Mouse (Mus musculus): ENCODE results near the gene Fam186a.

DNA sequence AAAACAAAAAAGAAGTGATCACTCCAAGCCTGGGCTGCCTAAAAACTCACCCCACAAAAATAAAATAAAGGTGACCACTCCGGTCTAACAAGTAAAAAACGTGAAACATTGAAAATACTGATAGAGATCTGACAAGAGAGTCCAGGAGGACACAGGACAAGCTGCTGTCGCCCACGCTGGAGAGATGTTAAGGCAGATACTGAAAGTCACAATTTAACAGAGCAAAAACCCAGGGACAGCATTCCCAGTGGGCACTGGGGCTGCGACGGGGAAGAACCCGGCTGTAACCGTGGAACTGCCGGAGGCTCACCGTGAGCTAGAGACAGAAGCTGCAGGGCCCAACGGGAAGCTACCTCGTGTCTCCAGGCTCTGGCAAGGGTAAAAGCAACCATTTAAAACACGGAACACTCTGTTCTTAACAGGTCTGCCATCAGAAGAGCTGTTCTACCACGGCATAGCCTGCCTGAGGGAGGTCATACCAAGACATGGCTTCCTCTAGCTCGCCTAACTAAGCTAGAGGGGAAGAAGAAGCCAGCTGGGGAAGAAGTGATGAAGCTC lies 47.2 kb downstream of the Fam186a start:
- TF ChIP-seq ZC3H11A (IDR thresholded peaks at IDR 0.05; ENCODE audit: borderline replicate concordance, low read depth, low read length) (no peak), MAFK (IDR thresholded peaks at IDR 0.05; ENCODE audit: insufficient read depth, low read depth, low read length) (no peak), HCFC1 (IDR thresholded peaks at IDR 0.05; ENCODE audit: borderline replicate concordance, insufficient read depth, low read length) (no peak)
